Mouse (Mus musculus) lung, postnatal 4 days (tissue): Measurements from ENCODE around the gene Il5.

Source experiments
- DNase-seq, 2 experiments: peaks; one replicate each; pipeline ENCODE4 v3.0.0; 2021

Gene Il5

GRCm38 (mm10) chr11:53773087-53773486 lies 52.5 kb downstream of the Il5 start, which contains the start of gene Gm17334:
Gene Gm17334 (minus strand): TSS chr11:53773187.
- DNase-seq: no peak

- DNase-seq: no peak
Observed at GRCm38 (mm10) chr11:53773641-53774360, 53.2 kb downstream of the Il5 start.
